Mouse (Mus musculus): ENCODE measurements around the gene E130308A19Rik.

DNA sequence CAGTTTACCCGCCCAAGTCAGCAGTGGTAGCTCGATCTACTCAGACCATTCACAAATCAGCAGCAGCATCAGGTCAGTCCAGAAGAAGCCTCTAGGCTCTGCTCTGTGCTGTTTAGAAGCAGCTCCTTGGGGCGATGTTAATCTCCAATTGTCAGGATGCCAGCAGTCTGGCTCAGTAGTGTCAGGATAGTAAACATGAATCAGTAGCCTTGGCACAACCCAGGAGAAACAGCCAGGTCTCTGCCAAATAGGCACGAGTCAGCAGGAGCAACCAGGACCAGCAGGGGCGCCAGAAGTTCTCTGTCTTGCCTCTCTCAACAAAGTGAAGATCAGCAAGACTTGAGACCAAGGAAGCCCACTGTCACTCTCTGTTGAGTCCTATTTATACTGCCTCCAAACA, 83.3 kb downstream of the E130308A19Rik start:
- no peak for TF ChIP-seq EP300 (IDR thresholded peaks at IDR 0.05; ENCODE audit: low read depth)
- TF ChIP-seq CTCF (IDR thresholded peaks at IDR 0.05; ENCODE audit: low read depth) = no peak

Measured in heart, postnatal 0 days (tissue).